Mouse (Mus musculus) neural tube, embryonic 14.5 days (tissue): ENCODE results near the gene Sumo3. TPM values are rescaled to one million over a fixed set of nuclear protein-coding genes. Genes with fewer than 3 reads are reported as not detected.

Experiments used
- ATAC-seq: fragments of 200-750 bp; cut with Nextera tagmentation; 2 replicates; pipeline ENCODE4 v1.8.0; 2017; ENCODE audit warnings: low read depth, mild to moderate bottlenecking, moderate TSS enrichment, moderate library complexity
- H3K27ac ChIP-seq: fragments of 300-500 bp; sonication (generic); 2 replicates; pipeline ENCODE4 v1.5.1; 2014; ENCODE audit warnings: low read depth, mild to moderate bottlenecking, control low read depth, low read length, moderate library complexity, mixed read lengths
- H3K27me3 ChIP-seq: fragments of 300-500 bp; sonication (generic); 2 replicates; pipeline ENCODE4 v1.6.1; 2014; ENCODE audit warnings: low read length; ENCODE audit not compliant: control insufficient read depth, insufficient read depth
- H3K36me3 ChIP-seq: fragments of 300-500 bp; sonication (generic); 2 replicates; pipeline ENCODE4 v1.6.1; 2014; ENCODE audit warnings: low read length, mixed read lengths; ENCODE audit not compliant: control insufficient read depth, insufficient read depth
- H3K4me1 ChIP-seq: fragments of 300-500 bp; sonication (generic); 2 replicates; pipeline ENCODE4 v1.6.1; 2014; ENCODE audit warnings: low read length; ENCODE audit not compliant: control insufficient read depth, insufficient read depth
- H3K4me2 ChIP-seq: fragments of 300-500 bp; sonication (generic); 2 replicates; pipeline ENCODE4 v1.6.1; 2014; ENCODE audit warnings: mild to moderate bottlenecking, low read depth, low read length, control low read depth
- H3K4me3 ChIP-seq: fragments of 300-500 bp; sonication (generic); 2 replicates; pipeline ENCODE4 v1.5.1; 2014; ENCODE audit warnings: low read depth, low read length, control low read depth, mixed read lengths
- H3K9ac ChIP-seq: fragments of 300-500 bp; sonication (generic); replicated peaks from 2 replicates; pipeline ENCODE4 v1.6.1; 2014; ENCODE audit warnings: low read depth, mild to moderate bottlenecking, control low read depth, low read length, mixed read lengths
- H3K9me3 ChIP-seq: fragments of 300-500 bp; sonication (generic); 2 replicates; pipeline ENCODE4 v1.6.1; 2016; ENCODE audit warnings: low read length; ENCODE audit not compliant: control insufficient read depth
- WGBS: fragments of 180-500 bp; shearing (Covaris S2); extraction: QIAGEN DNeasy Blood & Tissue Kit; methylation state at CpG from one replicate; pipeline ENCODE4 v1.1.7; 2014; 5-methylcytosine and 5-hydroxymethylcytosine counted together
- polyA plus RNA-seq: library from polyadenylated mRNA; unstranded; fragments of >200 nt; fragmentation: Nextera tagmentation; extraction: Ambion mirVana; gene quantifications from 2 replicates; pipeline ENCODE4 v1.2.1, GENCODE M21; 2014

Sumo3 gene
- polyA plus RNA-seq, 1 experiment from 2014 or later = 214 TPM

GRCm38 (mm10) chr10:77586637-77587036 lies 19.3 kb upstream of the Sumo3 start:
- WGBS = 94% methylated on average over 3 of the region's 3 CpGs
- no peak overlapping the region for H3K27ac ChIP-seq
- no peaks in the 10 kb centered on the region for H3K9me3 ChIP-seq
- H3K4me3 ChIP-seq = no peak overlapping the region
- H3K4me2 ChIP-seq = no peak overlapping the region
- ATAC-seq = no peak
- H3K36me3 ChIP-seq = peaks cover 8% of the 10 kb centered on the region; the same call in 1 of the 2 replicates
- H3K9ac ChIP-seq = no peak overlapping the region
- peaks cover 15% of the 10 kb centered on the region; the same call in 1 of the 2 replicates for H3K4me1 ChIP-seq
- H3K27me3 ChIP-seq = no peaks in the 10 kb centered on the region

- Histone ChIP-seq H3K9ac (no peak overlapping the region), H3K4me1 (peaks cover 14% of the 10 kb centered on the region; the same call in 1 of the 2 replicates), H3K27ac (no peak overlapping the region), H3K27me3 (no peaks in the 10 kb centered on the region), H3K4me3 (no peak overlapping the region), H3K36me3 (peaks cover 8% of the 10 kb centered on the region; the same call in 1 of the 2 replicates), H3K9me3 (no peaks in the 10 kb centered on the region), H3K4me2 (no peak overlapping the region)
- WGBS = 94% methylated on average over 6 of the region's 6 CpGs
- ATAC-seq = no peak
These were observed 18.7 kb upstream of the Sumo3 start for GRCm38 (mm10) chr10:77587091-77587775.

- H3K36me3 ChIP-seq = peaks cover 11% of the 10 kb centered on the region
- peaks cover 6% of the 10 kb centered on the region; the same call in 1 of the 2 replicates for H3K4me1 ChIP-seq
- no peak overlapping the region for H3K9ac ChIP-seq
- WGBS = 87% methylated on average over 2 of the region's 2 CpGs
- no peak overlapping the region for H3K27ac ChIP-seq
- ATAC-seq = no peak
- no peaks in the 10 kb centered on the region for H3K9me3 ChIP-seq
- H3K4me3 ChIP-seq = no peak overlapping the region
- H3K4me2 ChIP-seq = no peak overlapping the region
- H3K27me3 ChIP-seq = no peaks in the 10 kb centered on the region
These were observed 17.9 kb upstream of the Sumo3 start for GRCm38 (mm10) chr10:77588036-77588435.

GRCm38 (mm10) chr10:77589117-77589516 lies 16.8 kb upstream of the Sumo3 start:
- H3K9ac ChIP-seq = no peak overlapping the region
- no peaks in the 10 kb centered on the region for H3K27me3 ChIP-seq
- peaks cover 3% of the 10 kb centered on the region; the same call in 1 of the 2 replicates for H3K4me1 ChIP-seq
- no peaks in the 10 kb centered on the region for H3K9me3 ChIP-seq
- H3K27ac ChIP-seq = peak overlapping the region; percentile 16; the same call in 1 of the 2 replicates
- ATAC-seq = no peak
- H3K36me3 ChIP-seq = peaks cover 22% of the 10 kb centered on the region
- H3K4me2 ChIP-seq = no peak overlapping the region
- H3K4me3 ChIP-seq = no peak overlapping the region
- WGBS = 71% methylated on average over 7 of the region's 7 CpGs

GRCm38 (mm10) chr10:77589749-77590148 lies 16.1 kb upstream of the Sumo3 start:
- WGBS = 68% methylated on average over 8 of the region's 8 CpGs
- Histone ChIP-seq H3K4me2 (no peak overlapping the region), H3K36me3 (peaks cover 25% of the 10 kb centered on the region), H3K9me3 (no peaks in the 10 kb centered on the region), H3K4me1 (peaks cover 3% of the 10 kb centered on the region; the same call in 1 of the 2 replicates), H3K27me3 (no peaks in the 10 kb centered on the region), H3K9ac (no peak overlapping the region), H3K27ac (no peak overlapping the region), H3K4me3 (no peak overlapping the region)
- no peak for ATAC-seq

- peaks cover 3% of the 10 kb centered on the region; the same call in 1 of the 2 replicates for H3K4me1 ChIP-seq
- 49% methylated on average over 6 of the region's 6 CpGs for WGBS
- H3K27me3 ChIP-seq = no peaks in the 10 kb centered on the region
- H3K4me3 ChIP-seq = no peak overlapping the region
- no peak overlapping the region for H3K27ac ChIP-seq
- H3K9me3 ChIP-seq = no peaks in the 10 kb centered on the region
- peaks cover 34% of the 10 kb centered on the region for H3K36me3 ChIP-seq
- ATAC-seq = no peak
- H3K4me2 ChIP-seq = no peak overlapping the region
- no peak overlapping the region for H3K9ac ChIP-seq
These were observed 15.1 kb upstream of the Sumo3 start for GRCm38 (mm10) chr10:77590812-77591211.

GRCm38 (mm10) chr10:77591546-77591945 lies 14.4 kb upstream of the Sumo3 start:
- Histone ChIP-seq H3K9me3 (no peaks in the 10 kb centered on the region), H3K36me3 (peaks cover 41% of the 10 kb centered on the region), H3K27me3 (no peaks in the 10 kb centered on the region), H3K4me2 (no peak overlapping the region), H3K4me1 (peaks cover 3% of the 10 kb centered on the region; the same call in 1 of the 2 replicates), H3K27ac (no peak overlapping the region), H3K9ac (no peak overlapping the region), H3K4me3 (no peak overlapping the region)
- 74% methylated on average over 6 of the region's 6 CpGs for WGBS
- no peak for ATAC-seq

- 91% methylated on average over 2 of the region's 2 CpGs for WGBS
- H3K4me1 ChIP-seq = no peaks in the 10 kb centered on the region
- no peak overlapping the region for H3K27ac ChIP-seq
- H3K4me3 ChIP-seq = no peak overlapping the region
- ATAC-seq = no peak
- H3K27me3 ChIP-seq = no peaks in the 10 kb centered on the region
- peaks cover 60% of the 10 kb centered on the region for H3K36me3 ChIP-seq
- no peak overlapping the region for H3K9ac ChIP-seq
- H3K4me2 ChIP-seq = no peak overlapping the region
- no peaks in the 10 kb centered on the region for H3K9me3 ChIP-seq
These were observed 9.8 kb upstream of the Sumo3 start for GRCm38 (mm10) chr10:77596060-77596459.

GRCm38 (mm10) chr10:77603021-77603420 lies 2.9 kb upstream of the Sumo3 start:
- Histone ChIP-seq H3K36me3 (peaks cover 13% of the 10 kb centered on the region; the same call in 1 of the 2 replicates), H3K4me1 (peaks cover 13% of the 10 kb centered on the region), H3K4me2 (no peak overlapping the region), H3K4me3 (no peak overlapping the region), H3K27me3 (no peaks in the 10 kb centered on the region), H3K27ac (no peak overlapping the region), H3K9ac (no peak overlapping the region), H3K9me3 (no peaks in the 10 kb centered on the region)
- ATAC-seq = no peak
- WGBS = 52% methylated on average over 4 of the region's 4 CpGs
